Comparison of ENCODE assay signal across 12 mouse cellular contexts in genomic region chr5:97223238-97223857, GRCm38 (mm10).
DNase-seq lines count a peak whose midpoint lies in the region; ATAC-seq and TF ChIP-seq lines count a peak whose summit lies in the region.
"Had no signal": no experiment of that assay in that cellular context is flagged by ENCODE, and none has a peak within 500 bp of the region (broad histone marks: within the 10 kb centered on the region; RNA-seq: fewer than 3 reads in every experiment).

No protein-coding gene starts in this region.

- H3K4me1 ChIP-seq in forebrain, embryonic 13.5 days = peaks cover 13% of the 10 kb centered on the region
- H3K4me1 ChIP-seq in hindbrain, postnatal 0 days (ENCODE audit: insufficient read depth, low read length) = no peaks in the 10 kb centered on the region
- H3K4me1 ChIP-seq in neural tube, embryonic 14.5 days (ENCODE audit: control insufficient read depth, insufficient read depth, low read length) = 0 out of 2 replicates have a peak, but pooled peaks cover 9% of the 10 kb centered on the region

- H3K36me3 ChIP-seq in forebrain, embryonic 13.5 days (ENCODE audit: poor library complexity, severe bottlenecking) = no peaks in the 10 kb centered on the region
- H3K36me3 ChIP-seq in hindbrain, postnatal 0 days (ENCODE audit: insufficient read depth, low read length) = no peaks in the 10 kb centered on the region
- H3K36me3 ChIP-seq in neural tube, embryonic 14.5 days (ENCODE audit: control insufficient read depth, insufficient read depth, low read length) = no peaks in the 10 kb centered on the region

- H3K4me2 ChIP-seq in forebrain, embryonic 13.5 days = peak overlapping the region; percentile 59
- peak overlapping the region; percentile 56 for H3K4me2 ChIP-seq in hindbrain, postnatal 0 days (ENCODE audit: low read depth, low read length)
- H3K4me2 ChIP-seq in neural tube, embryonic 14.5 days (ENCODE audit: low read depth, low read length) = peak overlapping the region; percentile 69

- DNase-seq in left cerebral cortex, postnatal 36 days (ENCODE audit: low spot score in 2 of 2) = peak; percentile 4 to 5
- DNase-seq in left cerebral cortex, postnatal 4 days = no peak
- peak; percentile 48 for DNase-seq in hindbrain, postnatal 0 days (ENCODE audit: low spot score)
- DNase-seq in heart, postnatal 25 days (ENCODE audit: low spot score) = no peak
- DNase-seq in adrenal gland, postnatal 10 days = no peak
- no peak for DNase-seq in lung, postnatal 14 days
- DNase-seq: heart, postnatal 4 days; lung, postnatal 4 days; thymus, postnatal 4 days had no signal

- WGBS in forebrain, embryonic 13.5 days = 30% methylated on average over 12 of the region's 12 CpGs
- 36% methylated on average over 12 of the region's 12 CpGs for WGBS in hindbrain, postnatal 0 days
- 34% methylated on average over 12 of the region's 12 CpGs for WGBS in neural tube, embryonic 14.5 days

- peak; percentile 68 for ATAC-seq in forebrain, embryonic 13.5 days
- peak; percentile 74 for ATAC-seq in hindbrain, postnatal 0 days
- peak; percentile 72; the same call in 1 of the 2 replicates for ATAC-seq in neural tube, embryonic 14.5 days (ENCODE audit: low read depth)

- H3K9ac ChIP-seq in forebrain, embryonic 13.5 days = peak overlapping the region; percentile 61
- peak overlapping the region; percentile 52 for H3K9ac ChIP-seq in hindbrain, postnatal 0 days (replicated peaks; ENCODE audit: low read length)
- peak overlapping the region; percentile 47; the same call in 1 of the 2 replicates for H3K9ac ChIP-seq in neural tube, embryonic 14.5 days (replicated peaks; ENCODE audit: low read depth, low read length)
- H3K9ac ChIP-seq: liver, embryonic 14.5 days had no signal

- H3K9me3 ChIP-seq in forebrain, embryonic 13.5 days (replicated peaks) = no peaks in the 10 kb centered on the region
- H3K9me3 ChIP-seq in hindbrain, postnatal 0 days (ENCODE audit: low read length) = peaks cover 3% of the 10 kb centered on the region; the same call in 1 of the 2 replicates
- H3K9me3 ChIP-seq in neural tube, embryonic 14.5 days (ENCODE audit: control insufficient read depth, low read length) = no peaks in the 10 kb centered on the region

- peak overlapping the region; percentile 37 for H3K4me3 ChIP-seq in forebrain, embryonic 13.5 days
- H3K4me3 ChIP-seq in hindbrain, postnatal 0 days (ENCODE audit: low read length) = peak overlapping the region; percentile 35
- peak overlapping the region; percentile 33 for H3K4me3 ChIP-seq in neural tube, embryonic 14.5 days (ENCODE audit: low read depth, low read length)

- no peak overlapping the region for H3K27ac ChIP-seq in forebrain, embryonic 13.5 days
- peak overlapping the region; percentile 20; the same call in 1 of the 2 replicates for H3K27ac ChIP-seq in hindbrain, postnatal 0 days
- peak overlapping the region; percentile 57 for H3K27ac ChIP-seq in neural tube, embryonic 14.5 days (ENCODE audit: low read depth, low read length)
- H3K27ac ChIP-seq: liver, embryonic 14.5 days had no signal

- intact Hi-C loops in left cerebral cortex, postnatal 36 days (cut with DNase I) = no loop called here
- intact Hi-C loops in left cerebral cortex, postnatal 4 days (cut with DNase I) = no loop called here
- intact Hi-C loops in heart, postnatal 25 days (cut with DNase I) = no loop called here

- no peak for TF ChIP-seq CTCF in hindbrain, postnatal 0 days (IDR thresholded peaks at IDR 0.05; ENCODE audit: low read depth)

- H3K27me3 ChIP-seq in forebrain, embryonic 13.5 days = no peaks in the 10 kb centered on the region
- H3K27me3 ChIP-seq in hindbrain, postnatal 0 days (ENCODE audit: insufficient read depth, low read length) = no peaks in the 10 kb centered on the region
- no peaks in the 10 kb centered on the region for H3K27me3 ChIP-seq in neural tube, embryonic 14.5 days (ENCODE audit: control insufficient read depth, insufficient read depth, low read length)

Comparison
In these comparisons a context has a peak if more than half of its experiments do, and no peak if none do; other contexts are left out.
1. DNase-seq: peak in left cerebral cortex, postnatal 36 days (2 of 2) and hindbrain, postnatal 0 days (single experiment); none in left cerebral cortex, postnatal 4 days (single experiment), heart, postnatal 25 days (single experiment), adrenal gland, postnatal 10 days (single experiment) and lung, postnatal 14 days (single experiment).
2. Peak in every context shown above with its lines, with median percentiles within 50 percentile points of each other: ATAC-seq, H3K4me2 ChIP-seq, H3K4me3 ChIP-seq and H3K9ac ChIP-seq.